Mouse (Mus musculus) ES-E14 (cell line): Measurements from ENCODE around the gene F12.

Experiments
- CHD2 ChIP-seq: IDR thresholded peaks from 2 replicates; pipeline ENCODE4 v1.6.1; 2014; ENCODE audit warnings: mild to moderate bottlenecking, low read depth, low read length, inconsistent platforms
- ZC3H11A ChIP-seq: IDR thresholded peaks from 2 replicates; pipeline ENCODE4 v1.6.1; 2012; ENCODE audit warnings: low read depth, mild to moderate bottlenecking, inconsistent platforms, low read length, borderline replicate concordance
- ZNF384 ChIP-seq: IDR thresholded peaks from 2 replicates; pipeline ENCODE4 v1.6.1; 2012; ENCODE audit warnings: low read depth, low read length, inconsistent platforms

DNA sequence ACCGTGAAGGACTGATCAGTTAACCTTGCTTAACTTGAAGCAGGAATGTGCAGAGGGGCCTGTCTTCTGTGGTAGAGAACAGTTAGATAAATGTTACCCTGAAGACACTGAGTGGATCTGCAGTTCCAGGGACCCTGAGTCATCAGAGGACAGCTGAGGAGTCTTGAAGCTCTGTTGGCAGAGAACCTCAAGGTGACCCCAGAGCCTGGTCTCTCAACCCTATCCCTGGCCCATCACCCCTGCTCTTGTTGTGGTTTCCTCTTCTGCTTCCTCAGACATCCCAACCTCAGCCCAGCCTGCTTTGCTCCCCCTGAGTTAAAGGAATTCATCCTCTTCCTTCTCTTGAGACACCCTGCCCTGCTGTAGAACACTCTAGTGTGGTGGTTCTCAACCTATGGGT is 28.5 kb downstream of the F12 start, which contains the start of gene Slc34a1:
- no peak for TF ChIP-seq ZNF384
- no peak for TF ChIP-seq CHD2
- no peak for TF ChIP-seq ZC3H11A
